Mouse (Mus musculus) CD4-positive, CD25-positive, alpha-beta regulatory T cell, adult 4 months (primary cell): ENCODE measurements around the gene Gm8947. TPM values are rescaled to one million over a fixed set of nuclear protein-coding genes. Genes with fewer than 3 reads are reported as not detected.
"Not testable (repeated sequence)": the region's sequence is repeated elsewhere in the genome, so short reads cannot be mapped to it uniquely, and the experiment has no call there.

ENCODE experiments used
- ATAC-seq: one replicate; pipeline ENCODE4 v1.8.0; 2017
- polyA plus RNA-seq, 2 experiments: library from polyadenylated mRNA; unstranded; fragments of 100-300 nt; shearing (Covaris generic); gene quantifications; one replicate each; pipeline ENCODE4 v1.2.1; 2017

The Gm8947 gene
- polyA plus RNA-seq, 2 experiments from 2014 or later, result not detected

GRCm38 (mm10) chr1:151182266-151182665 is 9.9 kb upstream of the Gm8947 start, which contains the start of gene Gm47985:
Gene Gm47985 (plus strand): TSS chr1:151182537.
- not testable (repeated sequence) for ATAC-seq

GRCm38 (mm10) chr1:151186186-151186585 is 6.0 kb upstream of the Gm8947 start:
- ATAC-seq, result not testable (repeated sequence)

GRCm38 (mm10) chr1:151186879-151187424 is 5.2 kb upstream of the Gm8947 start:
- not testable (repeated sequence) for ATAC-seq

GRCm38 (mm10) chr1:151188469-151188868 is 3.7 kb upstream of the Gm8947 start:
- no peak for ATAC-seq

GRCm38 (mm10) chr1:151192739-151193138 is 563 bp downstream of the Gm8947 start:
- ATAC-seq, result not testable (repeated sequence)

GRCm38 (mm10) chr1:151195986-151196385 is 3.8 kb downstream of the Gm8947 start:
- ATAC-seq, result not testable (repeated sequence)

GRCm38 (mm10) chr1:151196690-151197089 is 4.5 kb downstream of the Gm8947 start:
- ATAC-seq, result not testable (repeated sequence)

- not testable (repeated sequence) for ATAC-seq
Observed at GRCm38 (mm10) chr1:151198120-151198519, 5.9 kb downstream of the Gm8947 start, which contains the start of gene Gm47995. Gene Gm47995 (plus strand): TSS chr1:151198448.

- ATAC-seq, result not testable (repeated sequence)
Observed at GRCm38 (mm10) chr1:151200620-151201019, 8.4 kb downstream of the Gm8947 start.

GRCm38 (mm10) chr1:151202771-151203170 is 10.6 kb downstream of the Gm8947 start:
- ATAC-seq, result not testable (repeated sequence)

GRCm38 (mm10) chr1:151203818-151204217 is 11.6 kb downstream of the Gm8947 start, which contains the start of gene 3110040M04Rik:
Gene 3110040M04Rik (plus strand): TSS chr1:151204121.
- ATAC-seq, result not testable (repeated sequence)

GRCm38 (mm10) chr1:151208493-151208892 is 16.3 kb downstream of the Gm8947 start:
- not testable (repeated sequence) for ATAC-seq

- ATAC-seq, result not testable (repeated sequence)
Observed at GRCm38 (mm10) chr1:151208944-151209343, 16.8 kb downstream of the Gm8947 start.

- ATAC-seq, result not testable (repeated sequence)
Observed at GRCm38 (mm10) chr1:151209824-151210355, 17.7 kb downstream of the Gm8947 start, which contains the start of gene Gm47996. Gene Gm47996 (plus strand): TSS chr1:151210131.

GRCm38 (mm10) chr1:151211666-151212065 is 19.5 kb downstream of the Gm8947 start:
- ATAC-seq, result not testable (repeated sequence)

GRCm38 (mm10) chr1:151214862-151215261 is 22.7 kb downstream of the Gm8947 start:
- no peak for ATAC-seq

- no peak for ATAC-seq
Observed at GRCm38 (mm10) chr1:151215985-151216384, 23.8 kb downstream of the Gm8947 start.

- no peak for ATAC-seq
Observed at GRCm38 (mm10) chr1:151216417-151216816, 24.2 kb downstream of the Gm8947 start.

- ATAC-seq, result no peak
Observed at GRCm38 (mm10) chr1:151219045-151219444, 26.9 kb downstream of the Gm8947 start.

- no peak for ATAC-seq
Observed at GRCm38 (mm10) chr1:151220098-151220497, 27.9 kb downstream of the Gm8947 start.

- no peak for ATAC-seq
Observed at GRCm38 (mm10) chr1:151222561-151223267, 30.5 kb downstream of the Gm8947 start.

- ATAC-seq, result no peak
Observed at GRCm38 (mm10) chr1:151223377-151223776, 31.2 kb downstream of the Gm8947 start.

- ATAC-seq, result no peak
Observed at GRCm38 (mm10) chr1:151224536-151224935, 32.4 kb downstream of the Gm8947 start.
